Mouse (Mus musculus) adrenal gland, adult 8-10 months (tissue): Measurements from ENCODE around the gene Sap25. TPM values are rescaled to one million over a fixed set of nuclear protein-coding genes. Genes with fewer than 3 reads are reported as not detected.

Source experiments
- total RNA-seq, 4 experiments: library from RNA; stranded (reverse); gene quantifications; 2 replicates each; pipeline ENCODE4 v1.2.4; 2022

Gene Sap25
- total RNA-seq, 4 experiments from 2014 or later, result 2.1 to 14.1 (median 7.4) TPM

Other genes with a start within 250 kb of the Sap25 start
- not detected for gene Zan, start 164.3 kb upstream of the Sap25 start, total RNA-seq
- 10 to 100 TPM; 24.4 to 31.1 (median 27.4) TPM for gene Pop7, start 138.8 kb upstream of the Sap25 start, total RNA-seq
- 10 to 100 TPM; 38.5 to 67.8 (median 56.6) TPM for gene Gigyf1, start 122.8 kb upstream of the Sap25 start, total RNA-seq
- gene Epo, start 108.1 kb upstream of the Sap25 start, total RNA-seq, result not detected
- gene Gnb2, start 107.8 kb upstream of the Sap25 start, total RNA-seq, result 100 to 1,000 TPM; 569 to 665 (median 622) TPM
- gene Actl6b, start 87.8 kb upstream of the Sap25 start, total RNA-seq, result 1 to 10 TPM; 4.4 to 9.1 (median 6.3) TPM
- 1 to 10 TPM in 2 of 4 experiments, under 1 TPM in 2; 0.96 to 1.8 (median 1.1) TPM for gene Tfr2, start 71.5 kb upstream of the Sap25 start, total RNA-seq
- gene Mospd3, start 40.3 kb upstream of the Sap25 start, total RNA-seq, result 10 to 100 TPM; 42.2 to 65.0 (median 52.4) TPM
- 1,000 to 10,000 TPM; 1,036 to 1,320 (median 1,219) TPM for gene Pcolce, start 27.6 kb upstream of the Sap25 start, total RNA-seq
- 1 to 10 TPM in 3 of 4 experiments, under 1 TPM in 1; 0.90 to 5.5 (median 3.0) TPM for gene Fbxo24, start 12.3 kb upstream of the Sap25 start, total RNA-seq
- 10 to 100 TPM; 25.1 to 35.9 (median 31.4) TPM for gene Lrch4, start 12.2 kb upstream of the Sap25 start, total RNA-seq
- 10 to 100 TPM in 3 of 4 experiments, 1 to 10 TPM in 1; 8.2 to 24.1 (median 14.7) TPM for gene Gm20605, start 12.2 kb upstream of the Sap25 start, total RNA-seq
- gene Irs3, start 4.4 kb downstream of the Sap25 start, total RNA-seq, result 1 to 10 TPM; 2.6 to 7.5 (median 4.6) TPM
- 10 to 100 TPM; 27.9 to 55.0 (median 41.4) TPM for gene Agfg2, start 43.4 kb downstream of the Sap25 start, total RNA-seq
- 10 to 100 TPM in 1 of 4 experiments, 1 to 10 TPM in 3; 4.4 to 10.2 (median 7.1) TPM for gene Nyap1, start 100.3 kb downstream of the Sap25 start, total RNA-seq
- gene Tsc22d4, start 104.4 kb downstream of the Sap25 start, total RNA-seq, result 100 to 1,000 TPM in 2 of 4 experiments, 10 to 100 TPM in 2; 73.9 to 110 (median 94.0) TPM
- 10 to 100 TPM; 21.2 to 35.5 (median 27.0) TPM for gene Ppp1r35, start 137.5 kb downstream of the Sap25 start, total RNA-seq
- gene Mepce, start 146.3 kb downstream of the Sap25 start, total RNA-seq, result 10 to 100 TPM; 53.8 to 66.8 (median 56.1) TPM
- gene Zcwpw1, start 146.5 kb downstream of the Sap25 start, total RNA-seq, result 1 to 10 TPM; 1.4 to 4.4 (median 2.8) TPM
- gene Pilra, start 194.9 kb downstream of the Sap25 start, total RNA-seq, result 1 to 10 TPM; 1.8 to 5.8 (median 4.1) TPM
- 1 to 10 TPM; 1.2 to 3.7 (median 1.9) TPM for gene Pilrb1, start 216.8 kb downstream of the Sap25 start, total RNA-seq
- 1 to 10 TPM in 2 of 4 experiments, under 1 TPM in 1, not detected in 1; 0.93 to 3.2 (median 2.2) TPM for gene Pilrb2, start 230.5 kb downstream of the Sap25 start, total RNA-seq